Mouse (Mus musculus) frontal cortex, postnatal 10 days (tissue): ENCODE data around the gene Rgs9.
"Not testable (repeated sequence)": the region's sequence is repeated elsewhere in the genome, so short reads cannot be mapped to it uniquely, and the experiment has no call there.

Experiments
- DNase-seq, 2 experiments: peaks; one replicate each; pipeline ENCODE4 v3.0.0; 2022; ENCODE audit warnings: low spot score in 2 of 2, mixed read lengths in 1 of 2

The Rgs9 gene

DNA sequence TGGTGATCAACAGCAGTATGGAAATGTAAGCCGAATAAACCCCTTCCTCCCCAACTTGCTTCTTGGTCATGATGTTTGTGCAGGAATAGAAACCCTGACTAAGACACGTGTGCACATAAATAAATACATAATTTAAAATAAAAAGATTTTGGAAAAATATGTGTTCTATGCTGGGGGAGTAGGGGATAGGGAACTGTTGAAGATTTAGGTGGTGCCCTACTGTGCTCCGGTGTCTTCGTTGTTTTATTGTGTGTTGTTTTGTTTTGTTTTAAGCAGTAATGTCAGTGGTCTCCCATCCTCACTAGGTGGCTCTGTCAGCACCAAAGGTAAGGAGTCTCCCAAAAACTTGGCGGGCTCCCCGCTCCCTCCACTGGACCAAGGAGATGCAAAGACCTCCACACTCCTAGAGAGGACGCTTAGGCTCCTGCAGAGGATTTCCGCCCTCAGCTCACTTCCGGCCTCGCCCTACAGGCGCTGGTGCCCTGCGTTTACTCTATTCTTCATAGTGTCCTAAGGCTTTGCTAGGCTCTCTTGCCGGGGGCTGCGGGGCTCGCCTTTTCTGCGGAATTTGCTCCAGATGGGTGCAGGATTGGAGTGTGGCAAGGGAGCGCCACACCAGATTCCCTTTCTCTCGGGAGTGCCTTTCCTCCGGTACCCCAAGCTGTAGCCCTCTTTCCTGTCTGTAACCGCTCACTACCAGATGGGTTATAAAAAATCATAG, 14.1 kb upstream of the Rgs9 start:
- peak; percentile 46 to 71 for DNase-seq

DNA sequence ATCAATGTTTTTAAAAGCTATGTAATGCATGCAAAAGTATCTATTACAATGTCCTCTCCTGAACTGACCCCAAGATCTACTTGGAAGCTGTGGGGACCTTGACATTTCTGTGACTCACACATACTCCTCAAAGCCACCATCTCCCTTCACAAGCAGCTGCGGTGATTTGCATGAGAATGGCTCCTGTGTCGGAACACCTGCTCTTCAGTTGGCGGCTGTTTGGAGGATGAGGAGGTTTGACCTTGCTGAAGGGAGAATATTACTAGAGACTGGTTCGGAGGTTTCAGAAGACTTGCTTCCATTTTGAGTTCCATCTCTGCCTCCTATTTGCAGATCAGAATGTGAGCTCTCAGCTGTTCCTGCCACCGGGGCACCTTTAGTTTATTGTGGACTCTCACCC, 7.8 kb upstream of the Rgs9 start:
- no peak for DNase-seq

DNA sequence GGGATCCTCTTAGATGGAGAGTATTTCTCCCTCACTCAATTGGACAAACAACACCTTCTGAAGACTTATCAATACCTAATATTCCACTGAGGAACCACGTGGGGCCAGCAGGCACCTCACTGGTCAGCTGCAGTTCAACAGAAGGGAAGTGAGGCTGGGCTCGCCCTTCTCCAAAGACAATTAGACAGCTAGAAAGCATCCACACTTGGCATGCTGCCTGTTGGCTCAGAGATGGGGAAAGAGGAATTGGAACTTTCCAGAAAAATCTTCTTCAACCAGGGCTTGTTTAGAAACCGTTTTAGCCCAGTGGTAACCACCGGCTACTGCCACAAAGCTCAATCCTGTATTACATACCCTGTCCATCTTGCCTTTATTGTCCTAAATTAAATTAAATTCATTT, 4.4 kb upstream of the Rgs9 start:
- no peak for DNase-seq

DNA sequence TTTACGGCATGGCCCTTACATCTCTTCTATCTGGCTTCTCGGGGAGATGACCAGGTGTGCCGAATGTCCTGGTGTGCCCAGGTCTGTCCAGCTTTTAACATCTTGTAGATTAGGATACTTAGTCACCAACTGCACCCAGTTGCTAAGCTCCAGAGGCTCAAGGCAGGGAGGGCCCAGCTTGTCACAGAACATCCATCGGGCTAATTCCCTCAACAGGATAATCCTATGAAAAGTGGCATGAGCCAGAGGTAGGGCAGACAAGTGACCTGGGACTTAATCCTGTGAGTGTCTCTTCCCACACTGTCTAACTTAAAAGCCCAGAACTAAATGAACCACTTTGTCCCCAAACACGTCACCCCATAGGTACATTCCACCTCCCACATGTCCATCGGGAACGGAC, 898 bp downstream of the Rgs9 start:
- no peak for DNase-seq

DNA sequence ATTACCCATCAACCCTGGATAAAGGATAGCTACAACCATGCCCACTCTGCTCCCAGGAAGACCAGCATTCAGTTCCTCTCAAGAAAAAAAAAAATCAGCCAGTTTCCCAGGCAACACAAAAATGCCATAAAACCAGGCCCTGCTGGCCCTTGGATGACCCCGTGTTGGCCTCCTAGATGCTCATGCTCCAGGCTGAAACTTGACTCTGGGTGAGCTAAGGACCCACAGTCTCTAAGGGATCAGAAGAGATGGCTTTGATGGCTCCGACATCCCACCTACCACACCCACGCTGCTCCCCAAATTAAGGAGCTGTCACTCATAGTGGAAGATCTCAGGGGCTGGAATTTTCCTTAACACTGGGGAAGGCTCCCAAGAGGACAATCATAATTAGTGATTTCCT, 5.9 kb downstream of the Rgs9 start:
- DNase-seq, result no peak

DNA sequence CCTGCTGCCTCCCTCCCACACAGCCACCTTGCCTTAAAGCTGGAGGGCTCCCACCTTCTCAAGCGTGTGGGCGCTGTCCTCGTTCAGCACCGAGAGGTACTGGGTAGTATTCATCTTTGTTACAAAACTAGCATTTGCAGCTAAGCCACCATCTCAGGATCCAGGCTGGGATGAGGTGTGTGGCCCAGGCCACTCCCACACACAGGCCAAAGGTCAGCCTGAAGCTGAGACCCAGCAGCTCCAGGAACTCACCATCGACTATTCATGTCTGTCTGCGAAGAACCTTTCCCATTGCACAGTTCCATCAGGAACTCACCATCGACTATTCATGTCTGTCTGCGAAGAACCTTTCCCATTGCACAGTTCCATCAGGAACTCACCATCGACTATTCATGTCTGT, 8.6 kb downstream of the Rgs9 start:
- not testable (repeated sequence) for DNase-seq

DNA sequence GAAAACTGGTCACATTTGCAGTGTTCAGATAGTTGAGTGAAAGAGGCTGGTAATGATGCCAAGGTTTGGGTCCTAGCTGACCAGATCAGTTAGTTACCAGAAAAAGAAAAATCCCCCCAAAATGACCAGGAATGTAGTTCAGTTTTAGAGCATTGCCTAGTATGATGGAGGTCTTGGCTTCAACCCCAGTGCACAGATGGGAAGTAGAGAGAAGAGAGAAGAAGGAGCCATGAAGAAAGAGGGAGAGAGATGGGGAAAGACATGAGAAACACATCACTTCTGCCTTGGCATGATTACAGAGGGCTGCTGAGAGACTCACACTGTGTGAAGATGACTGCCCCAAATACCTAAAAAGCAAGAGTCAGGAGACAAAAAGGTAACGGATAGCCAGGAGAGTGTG, 13.1 kb downstream of the Rgs9 start:
- DNase-seq, result no peak

DNA sequence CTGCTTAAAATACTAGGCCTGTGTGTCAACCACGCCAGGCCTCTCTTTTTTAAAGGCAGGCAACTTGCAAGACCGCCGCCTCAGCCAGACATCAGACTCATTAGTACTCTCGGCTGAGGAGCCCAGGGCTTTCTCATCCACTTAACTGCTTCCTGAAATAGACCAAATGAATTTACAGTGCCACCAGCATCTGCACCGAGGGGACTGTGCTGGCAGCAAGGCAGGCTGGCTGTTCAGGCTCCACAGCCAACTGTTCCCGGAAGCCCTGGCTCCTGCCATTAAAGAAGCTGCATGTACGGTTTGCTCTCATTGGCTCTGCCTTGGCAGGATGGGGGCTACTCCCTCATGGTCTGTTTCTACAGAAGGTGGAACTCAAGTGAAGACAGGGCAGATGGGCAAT, 19.7 kb downstream of the Rgs9 start:
- DNase-seq, result peak in 1 of 2 experiments; percentile 27

DNA sequence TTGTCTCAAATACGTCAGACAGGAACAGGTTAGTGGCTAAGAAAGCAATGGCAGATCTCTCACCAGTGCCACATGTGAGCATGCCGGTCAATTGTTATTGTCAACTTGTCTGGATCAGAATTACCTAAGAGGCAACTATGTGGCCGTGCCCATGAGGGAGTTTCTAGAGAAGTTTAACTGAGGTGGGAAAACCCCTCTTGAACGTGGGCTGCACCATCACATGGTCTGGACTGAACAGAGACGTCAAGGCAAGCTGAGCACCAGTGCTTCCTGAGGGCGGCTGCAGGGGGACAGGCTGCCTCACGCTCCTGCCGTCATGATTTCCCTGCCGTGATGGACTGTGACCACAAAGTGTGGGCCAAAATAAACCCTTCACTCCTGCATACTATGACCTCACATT, 26.5 kb downstream of the Rgs9 start:
- no peak for DNase-seq

DNA sequence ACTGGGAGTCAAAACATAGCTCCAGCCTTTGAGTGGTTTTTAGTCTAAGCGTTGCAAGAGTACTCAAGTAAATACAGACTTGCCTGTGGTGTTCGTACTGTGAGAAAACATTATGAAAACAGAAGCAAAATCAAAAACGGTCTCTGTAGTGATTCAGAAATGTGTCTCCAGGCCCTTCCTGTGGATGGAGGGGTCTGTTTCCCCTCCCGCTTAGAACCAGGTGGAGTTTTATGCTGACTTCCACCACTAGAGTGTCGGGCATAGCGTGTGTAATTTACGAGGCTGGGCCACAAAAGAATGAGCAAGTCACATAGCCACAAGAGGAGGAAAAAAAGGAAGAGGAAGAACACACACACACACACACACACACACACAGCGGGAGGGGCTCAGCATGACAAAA, 27.6 kb downstream of the Rgs9 start:
- no peak for DNase-seq

DNA sequence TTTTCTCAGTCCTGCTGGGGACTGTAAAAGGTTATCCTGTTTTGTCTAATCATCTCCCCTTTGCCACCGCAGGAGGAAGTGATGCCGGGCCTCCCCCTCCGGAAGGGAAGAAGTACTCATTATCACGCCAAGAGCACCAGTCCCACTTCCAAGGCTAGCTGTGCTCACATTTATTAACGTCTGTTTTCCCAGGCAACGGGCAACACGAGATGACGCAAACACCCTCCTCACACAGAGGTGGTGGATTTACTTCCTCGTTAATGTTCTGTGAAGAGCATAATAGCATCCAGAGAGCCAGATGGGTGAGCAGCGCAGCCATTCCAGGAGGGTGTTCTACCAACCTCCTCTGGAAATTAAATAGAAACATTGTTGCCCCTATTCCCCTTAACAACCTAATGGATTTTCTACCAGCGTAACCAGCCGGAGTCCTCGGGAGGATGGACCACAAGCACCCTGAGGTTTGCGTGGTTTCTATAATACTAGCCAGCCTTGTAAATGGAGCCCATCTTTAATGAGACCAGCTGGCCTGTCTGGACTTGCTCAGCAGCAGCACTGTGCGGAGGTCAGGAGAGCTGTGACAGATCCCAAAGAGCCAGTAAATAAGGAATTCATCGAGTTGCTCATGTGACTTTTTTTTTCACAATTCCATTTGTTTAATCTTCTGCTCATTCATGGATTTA, 28.1 kb downstream of the Rgs9 start:
- no peak for DNase-seq

DNA sequence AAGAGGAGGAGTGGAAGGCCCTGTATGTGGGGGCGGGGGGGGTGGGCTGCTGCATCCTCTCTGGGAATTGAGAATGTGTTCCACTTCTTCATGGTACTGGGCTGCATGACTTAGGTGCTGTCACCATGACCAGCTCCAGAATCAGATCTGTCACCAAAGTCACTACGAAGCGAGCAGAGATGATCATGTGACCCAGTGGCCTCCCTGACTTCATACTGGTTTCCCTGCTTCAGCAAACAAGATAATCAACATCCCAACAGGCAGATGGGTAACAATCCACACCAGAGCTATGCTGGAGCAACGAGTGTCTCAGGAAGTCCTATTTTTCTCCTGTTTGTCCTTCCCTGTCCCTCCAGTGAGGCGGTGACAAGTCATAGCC, 28.7 kb downstream of the Rgs9 start:
- DNase-seq, result no peak

DNA sequence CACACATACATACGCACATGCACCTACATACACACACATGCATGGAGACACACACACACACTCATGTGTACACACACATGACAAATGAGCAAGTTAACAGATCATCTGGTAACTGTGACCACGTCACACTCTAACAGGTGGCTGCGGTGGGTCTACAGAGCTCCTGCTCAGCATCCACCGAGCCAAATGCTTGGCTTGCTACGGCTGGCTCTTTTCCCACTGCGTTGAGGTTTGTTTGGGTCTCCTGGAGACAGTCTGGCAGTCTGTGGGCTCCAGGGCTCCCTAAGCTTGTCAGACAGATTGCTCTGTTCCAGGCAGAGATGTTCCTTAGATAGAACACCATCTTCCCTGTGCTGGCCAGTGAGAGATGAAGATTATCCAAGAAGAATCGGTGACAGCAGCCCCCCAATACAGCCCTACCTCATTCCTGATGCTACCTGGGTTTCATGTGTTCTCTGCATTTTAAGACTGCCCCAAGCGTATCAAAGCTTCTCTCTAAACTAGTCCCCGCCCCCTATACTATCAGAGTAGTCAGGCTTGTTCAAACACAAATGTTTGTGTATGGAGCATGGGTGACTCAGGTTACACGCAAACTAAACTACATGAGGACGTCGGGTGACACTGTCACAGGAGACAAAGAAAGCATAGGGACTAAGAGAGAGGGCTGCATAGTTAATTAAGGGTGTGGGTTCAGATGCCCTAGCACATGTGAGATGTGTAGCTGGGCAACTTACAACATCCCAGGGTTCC, 31.6 kb downstream of the Rgs9 start:
- peak; percentile 42 to 65 for DNase-seq

DNA sequence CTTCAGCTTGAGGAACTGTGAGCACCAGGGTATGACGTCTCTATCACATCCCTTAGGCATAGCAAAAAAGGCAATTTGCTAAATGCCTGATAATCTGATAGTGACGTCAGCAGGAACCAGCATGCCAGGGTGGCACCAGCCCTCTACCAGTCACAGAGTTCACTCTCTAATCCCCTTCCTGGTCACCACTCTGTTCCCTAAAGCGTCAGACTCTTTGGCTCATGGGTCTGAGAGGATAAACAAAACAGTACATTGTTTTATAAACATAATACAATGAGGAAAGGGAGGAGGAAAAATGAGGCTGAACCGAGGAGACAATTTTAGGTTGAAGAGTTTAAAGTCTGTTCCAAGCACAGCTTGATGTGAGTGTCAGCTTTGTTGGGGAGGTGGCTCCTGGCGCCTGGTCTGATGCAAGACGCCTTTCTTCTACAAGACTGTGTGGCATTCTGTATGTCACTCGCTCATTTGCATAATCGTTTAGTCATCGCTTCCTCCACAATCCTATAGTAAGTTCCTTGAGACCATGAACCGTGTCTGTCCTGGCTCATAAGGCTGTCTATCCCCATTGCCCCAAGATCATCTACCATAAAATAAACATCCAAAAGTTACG, 33.7 kb downstream of the Rgs9 start:
- DNase-seq, result no peak

DNA sequence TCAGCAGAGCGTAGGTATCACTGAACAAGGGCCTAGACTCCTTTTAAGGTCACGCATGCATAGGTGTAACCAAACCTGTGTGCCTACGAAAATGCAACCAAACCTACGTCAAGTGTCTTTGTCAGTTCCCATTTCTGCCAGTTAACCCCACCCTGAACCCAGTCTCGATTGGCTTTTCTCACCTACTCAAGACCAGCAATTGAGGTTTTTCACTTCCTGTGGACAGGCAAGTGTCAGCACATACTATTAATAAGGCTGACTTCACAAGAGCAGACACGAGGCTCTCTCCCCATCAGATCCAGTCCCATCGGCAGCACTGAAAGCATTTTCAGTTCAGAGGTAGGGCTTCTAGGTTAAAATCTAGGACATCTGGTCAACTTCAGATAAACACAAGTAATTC, 37.4 kb downstream of the Rgs9 start:
- DNase-seq, result no peak

DNA sequence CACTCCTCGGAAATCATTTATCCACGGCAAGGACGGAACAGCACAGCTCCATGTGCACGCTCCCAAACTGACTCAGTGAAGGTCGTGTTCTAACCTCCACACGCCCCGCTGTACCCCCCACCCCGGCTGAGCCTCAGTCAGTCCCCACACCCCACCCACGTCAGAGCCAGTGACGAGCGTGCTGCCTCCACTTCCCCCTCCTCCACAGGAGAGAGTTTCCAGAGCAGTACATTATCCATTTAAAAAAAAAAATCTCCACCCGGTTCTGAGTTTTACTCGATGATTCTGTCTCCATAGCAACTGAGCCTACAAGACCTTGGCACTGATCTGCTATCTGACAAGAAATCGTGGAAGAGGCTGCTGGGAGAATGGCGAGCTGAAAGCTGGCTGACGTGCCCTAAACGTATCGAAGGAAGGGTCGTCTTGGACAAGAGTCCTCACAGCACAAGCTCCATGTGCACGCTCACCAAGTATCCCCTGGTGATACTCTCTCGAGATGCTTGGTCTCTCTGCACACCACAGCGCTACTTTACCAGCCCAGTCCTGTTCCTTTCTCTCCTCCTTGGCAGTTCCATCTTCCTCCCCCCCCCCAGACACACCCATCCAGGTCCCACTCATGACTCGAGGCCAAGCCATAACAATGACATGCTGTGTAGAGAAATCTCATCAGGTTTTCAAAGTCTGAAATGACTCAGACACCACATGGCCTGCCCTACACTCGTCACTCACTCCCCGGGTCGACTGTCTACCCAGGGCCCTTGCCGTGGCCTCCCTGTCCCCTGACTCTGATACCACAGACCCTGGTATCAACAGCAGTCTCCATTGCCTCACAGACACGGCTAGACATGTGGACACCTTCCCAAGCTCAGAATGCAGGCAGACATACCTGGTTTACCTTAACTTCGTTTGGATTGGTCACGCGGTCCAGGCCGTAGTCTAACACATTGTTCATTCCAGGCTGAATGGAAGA, 38.7 kb downstream of the Rgs9 start:
- DNase-seq, result peak; percentile 39

DNA sequence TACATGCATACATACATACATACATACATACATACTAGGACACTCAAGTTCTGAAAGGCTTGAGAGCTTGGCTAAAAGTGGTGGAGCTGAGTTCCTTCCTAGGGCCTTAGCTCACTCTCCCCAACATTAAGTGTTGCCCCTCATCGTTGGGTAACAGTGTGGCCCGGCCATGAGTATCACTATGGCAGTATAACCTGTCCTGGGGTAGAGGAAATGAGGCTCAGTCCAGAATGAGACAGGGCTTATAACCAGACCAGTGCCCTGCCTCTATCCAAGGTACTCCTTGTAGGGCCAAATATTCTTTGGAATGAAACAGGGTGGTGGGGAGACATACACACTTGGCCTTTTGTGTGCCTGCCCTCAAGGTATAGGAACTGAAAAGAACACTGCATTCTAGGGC, 40.1 kb downstream of the Rgs9 start:
- no peak for DNase-seq

DNA sequence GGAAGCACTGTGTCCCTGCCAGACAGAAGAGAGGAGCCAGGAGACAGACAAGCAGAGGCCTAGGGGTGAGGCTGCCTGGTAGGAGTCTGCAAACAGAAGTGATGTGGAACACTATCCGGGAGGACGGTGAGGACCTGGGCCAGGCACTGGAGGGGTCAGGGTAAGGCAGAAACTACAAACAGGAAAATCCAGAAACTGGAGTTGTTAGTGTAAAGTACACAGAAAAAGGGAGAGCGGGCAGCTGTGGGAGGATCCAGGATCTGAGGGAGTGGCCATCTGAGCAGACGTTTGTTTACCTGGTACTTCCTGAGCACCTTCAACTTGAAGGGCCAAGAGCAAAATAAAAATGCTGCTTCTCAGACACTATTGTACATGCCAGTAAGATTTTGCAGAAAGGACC, 42.9 kb downstream of the Rgs9 start:
- no peak for DNase-seq

DNA sequence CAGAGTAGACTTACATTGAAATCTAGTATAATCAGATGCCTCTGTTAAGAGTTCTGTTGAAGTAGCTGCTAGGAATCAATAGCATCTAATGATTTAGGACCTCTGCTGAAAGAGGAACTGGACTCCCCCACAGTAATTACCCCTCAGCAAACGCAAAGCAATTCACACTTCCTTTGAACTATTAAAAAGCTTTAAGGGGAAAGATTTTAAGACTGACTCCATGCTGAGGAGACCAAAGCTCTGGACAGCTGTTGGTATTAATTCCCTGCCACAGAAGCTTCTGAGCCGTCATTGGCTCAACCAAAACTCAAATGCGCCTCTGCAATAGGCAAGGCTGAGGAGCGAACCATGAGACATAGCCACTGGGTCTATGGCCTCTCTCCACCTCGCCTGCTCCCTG, 45.4 kb downstream of the Rgs9 start:
- no peak for DNase-seq

DNA sequence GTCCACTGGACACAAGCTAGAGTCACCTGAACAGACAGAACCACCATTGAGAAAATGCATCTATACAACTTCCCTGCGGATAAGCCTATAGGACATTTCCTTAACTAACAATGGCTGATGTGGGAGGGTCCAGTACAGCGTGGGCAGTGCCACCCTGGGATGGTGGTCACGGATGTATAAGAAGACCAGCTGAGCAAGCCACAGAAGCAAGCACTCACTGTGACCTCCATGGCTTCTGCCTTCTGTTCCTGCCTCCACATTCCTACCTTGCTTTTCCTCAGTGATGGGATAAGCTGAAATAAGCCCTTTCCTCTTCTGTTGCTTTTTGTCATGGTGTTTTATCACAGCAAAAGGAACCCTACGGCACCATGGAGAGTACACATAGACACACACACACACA, 47.4 kb downstream of the Rgs9 start:
- no peak for DNase-seq

DNA sequence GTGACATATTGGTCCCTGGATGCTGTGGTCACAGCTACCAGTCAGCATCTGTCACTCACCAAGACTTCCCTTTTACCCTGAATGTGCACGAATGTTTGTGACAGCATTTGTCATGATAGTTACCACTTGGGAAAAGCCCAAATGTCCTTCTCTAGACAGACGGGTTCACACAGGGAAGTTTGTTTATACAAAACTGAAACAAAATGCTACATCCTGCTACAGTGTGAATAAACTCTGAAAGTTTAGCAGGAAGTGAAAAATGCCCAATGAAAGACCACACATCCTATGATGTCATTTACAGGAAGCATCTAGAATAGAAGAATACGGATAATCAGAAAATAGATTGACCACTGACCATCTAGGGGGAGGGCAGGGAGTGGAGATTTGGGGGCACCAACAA, 51.0 kb downstream of the Rgs9 start:
- DNase-seq, result no peak
